Mouse (Mus musculus) spleen, adult 2 months (tissue): ENCODE measurements around the gene Ctnna2.

ENCODE experiments used
- CTCF ChIP-seq: fragments of 200-500 bp; IDR thresholded peaks from 2 replicates; pipeline ENCODE4 v1.5.1; 2011; ENCODE audit warnings: mild to moderate bottlenecking, inconsistent platforms; ENCODE audit not compliant: insufficient read depth, insufficient read length, insufficient replicate concordance; ENCODE audit errors: extremely low read depth
- POLR2A ChIP-seq: fragments of 200-500 bp; IDR thresholded peaks from 2 replicates; pipeline ENCODE4 v1.6.1; 2011; ENCODE audit warnings: low read depth, low read length, inconsistent platforms

DNA sequence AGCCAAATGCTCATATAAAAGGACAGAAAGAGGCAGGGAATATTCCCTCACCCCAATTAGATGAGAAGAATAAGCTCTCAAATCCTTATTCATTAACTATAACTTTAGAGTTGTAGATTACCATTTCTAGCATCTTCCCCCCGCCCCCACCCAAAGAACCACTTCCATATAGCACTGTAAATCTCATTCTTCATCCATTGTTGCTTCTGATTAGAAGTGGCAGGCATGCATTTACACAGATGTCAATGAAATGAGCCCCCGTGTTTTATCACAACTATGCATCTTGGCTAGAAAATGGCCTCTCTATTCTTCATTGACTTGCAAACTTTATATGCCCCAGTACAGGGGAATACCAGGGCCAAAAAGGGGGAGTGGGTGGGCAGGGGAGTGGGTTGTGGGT, 457.7 kb downstream of the Ctnna2 start:
- TF ChIP-seq CTCF (no peak), POLR2A (no peak)
